Mouse (Mus musculus) brain, adult 2 months (tissue): ENCODE measurements at regions not wholly inside any gene's neighbourhood (a gene's known extent, or its start where the extent isn't known, plus 50 kb on each side); places are given as distances from the start of the nearest gene placed in this dataset.
"Not testable (repeated sequence)": the region's sequence is repeated elsewhere in the genome, so short reads cannot be mapped to it uniquely, and the experiment has no call there.

ENCODE experiments used
- DNase-seq: peaks from one replicate; pipeline ENCODE4 v3.0.0; 2011; ENCODE audit warnings: low read depth, low spot score

GRCm38 (mm10) chr1:113932492-113932891 lies 1752.1 kb upstream of the Cntnap5a start:
- no peak for DNase-seq

DNA sequence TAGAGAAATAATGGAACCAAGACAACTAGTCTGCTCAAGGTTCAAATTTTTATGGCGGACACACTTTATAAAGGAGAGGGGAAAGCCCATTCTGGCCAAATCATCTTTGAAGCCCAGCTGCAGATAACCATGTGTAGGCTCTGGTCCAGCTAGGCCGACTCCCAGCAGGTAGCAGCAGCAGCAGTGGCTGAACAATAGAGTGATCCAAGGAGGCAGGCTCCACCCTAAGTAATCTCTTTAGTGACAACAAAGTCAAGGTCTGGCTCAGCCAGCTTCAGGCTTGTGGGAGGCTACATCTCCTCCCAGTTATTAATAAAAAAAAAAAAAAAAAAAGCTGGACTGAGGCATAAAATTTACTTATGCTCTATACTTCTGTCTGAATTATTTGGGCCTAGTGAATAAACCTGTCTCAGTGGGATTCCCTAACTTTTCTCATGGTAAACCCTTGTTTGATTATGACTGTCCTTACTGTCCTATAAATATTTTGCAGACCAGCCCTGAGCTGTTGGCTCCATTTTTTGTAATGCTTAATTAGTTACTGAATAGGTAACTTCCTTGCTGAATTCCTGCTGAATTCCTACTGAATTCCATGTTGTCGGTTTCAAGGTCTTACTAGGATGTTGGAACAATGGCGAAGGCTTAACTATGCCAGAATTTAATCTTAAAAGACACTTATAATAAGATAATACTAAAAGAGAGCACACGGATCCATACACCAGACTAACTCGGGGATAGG lies 1726.4 kb upstream of the Cntnap5a start:
- no peak for DNase-seq

- DNase-seq, result not testable (repeated sequence)
These were observed 1725.3 kb upstream of the Cntnap5a start for GRCm38 (mm10) chr1:113959267-113959666.

- not testable (repeated sequence) for DNase-seq
These were observed 1720.6 kb upstream of the Cntnap5a start for GRCm38 (mm10) chr1:113963931-113964330.

- no peak for DNase-seq
These were observed 1720.1 kb upstream of the Cntnap5a start for GRCm38 (mm10) chr1:113964431-113964830.

DNA sequence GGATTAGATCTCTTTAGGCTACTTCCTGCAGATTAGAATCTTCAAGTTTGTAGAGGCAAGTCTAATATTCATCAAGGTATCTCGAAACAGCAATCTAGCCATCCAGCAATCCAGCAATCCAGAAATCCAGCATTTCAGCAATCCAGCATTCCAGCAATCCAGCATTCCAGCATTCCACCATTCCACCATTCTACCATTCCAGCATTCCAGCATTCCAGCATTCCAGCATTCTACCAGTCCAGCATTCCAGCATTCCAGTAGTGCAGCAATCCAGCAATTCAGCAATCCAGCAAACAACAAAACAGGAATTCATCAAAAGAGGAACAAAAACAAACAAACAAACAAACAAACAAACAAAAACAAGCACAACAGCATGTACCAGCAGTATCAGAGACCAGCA lies 1713.9 kb upstream of the Cntnap5a start:
- DNase-seq, result no peak

GRCm38 (mm10) chr1:113980111-113980510 lies 1704.4 kb upstream of the Cntnap5a start:
- no peak for DNase-seq

- no peak for DNase-seq
These were observed 1694.8 kb upstream of the Cntnap5a start for GRCm38 (mm10) chr1:113989676-113990296.

GRCm38 (mm10) chr1:113992488-113992887 lies 1692.1 kb upstream of the Cntnap5a start:
- peak; percentile 35 for DNase-seq

DNA sequence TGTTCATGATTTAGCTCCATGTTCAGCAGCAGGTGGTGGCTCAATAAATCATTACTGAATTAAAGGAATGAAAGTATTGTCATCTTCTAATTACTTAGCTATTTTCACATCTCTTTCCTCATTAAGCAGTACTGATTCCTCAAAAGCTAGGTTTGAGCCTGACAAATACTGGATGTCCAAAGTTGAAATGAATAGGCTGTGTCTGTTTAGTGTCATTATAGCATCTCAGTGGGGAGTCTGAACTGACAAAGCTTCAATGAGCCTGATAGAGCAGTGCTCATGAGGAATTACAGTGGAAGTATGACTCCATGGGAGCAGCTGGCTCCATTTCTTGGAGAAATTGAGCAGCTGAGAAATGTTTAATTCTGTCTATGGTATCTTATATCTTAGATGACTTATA lies 1646.7 kb upstream of the Cntnap5a start:
- DNase-seq, result no peak

GRCm38 (mm10) chr1:114039383-114039782 lies 1645.2 kb upstream of the Cntnap5a start:
- no peak for DNase-seq

- peak; percentile 29 for DNase-seq
These were observed 1621.5 kb upstream of the Cntnap5a start for GRCm38 (mm10) chr1:114063097-114063496.

- DNase-seq, result no peak
These were observed 1610.0 kb upstream of the Cntnap5a start for GRCm38 (mm10) chr1:114074506-114074905.
